Mouse (Mus musculus): ENCODE measurements around the gene Triap1. TPM values are rescaled to one million over a fixed set of nuclear protein-coding genes. Genes with fewer than 3 reads are reported as not detected.
"Not testable (repeated sequence)": the region's sequence is repeated elsewhere in the genome, so short reads cannot be mapped to it uniquely, and the experiment has no call there.

Gene Triap1
- 10 to 100 TPM; 21.1 to 24.6 (median 22.9) TPM for total RNA-seq (2022)

- peak; percentile 66 to 87 for DNase-seq (ENCODE audit: low spot score in 2 of 2)
These were observed at the start of gene Triap1, which contains the start of gene Gatc for GRCm38 (mm10) chr5:115340577-115341313. Triap1 (plus strand) TSS chr5:115341225. Gatc (minus strand) TSS chr5:115341178.

GRCm38 (mm10) chr5:115294173-115294572 lies 46.9 kb upstream of the Triap1 start:
- no peak for DNase-seq (ENCODE audit: low spot score in 2 of 2)

GRCm38 (mm10) chr5:115296347-115296746 lies 44.7 kb upstream of the Triap1 start:
- DNase-seq (ENCODE audit: low spot score in 2 of 2), result no peak

- DNase-seq (ENCODE audit: low spot score in 2 of 2), result peak; percentile 52 to 54
These were observed 40.8 kb upstream of the Triap1 start for GRCm38 (mm10) chr5:115300035-115300744.

GRCm38 (mm10) chr5:115300792-115301614 lies 40.0 kb upstream of the Triap1 start, which contains the start of gene Dynll1:
Dynll1 (minus strand) TSS chr5:115300999.
- peak; percentile 98 to 100 for DNase-seq (ENCODE audit: low spot score in 2 of 2)

- DNase-seq (ENCODE audit: low spot score in 2 of 2), result peak in 1 of 2 experiments; percentile 17
These were observed 39.4 kb upstream of the Triap1 start for GRCm38 (mm10) chr5:115301615-115302014.

GRCm38 (mm10) chr5:115302190-115302589 lies 38.8 kb upstream of the Triap1 start:
- not testable (repeated sequence) for DNase-seq (ENCODE audit: low spot score in 2 of 2)

- DNase-seq (ENCODE audit: low spot score in 2 of 2), result no peak
These were observed 28.7 kb upstream of the Triap1 start for GRCm38 (mm10) chr5:115312354-115312753.

- DNase-seq (ENCODE audit: low spot score in 2 of 2), result no peak
These were observed 28.0 kb upstream of the Triap1 start for GRCm38 (mm10) chr5:115312816-115313667.

GRCm38 (mm10) chr5:115313668-115313943 lies 27.4 kb upstream of the Triap1 start:
- no peak for DNase-seq (ENCODE audit: low spot score in 2 of 2)

GRCm38 (mm10) chr5:115316968-115317644 lies 23.9 kb upstream of the Triap1 start:
- no peak for DNase-seq (ENCODE audit: low spot score in 2 of 2)

- DNase-seq (ENCODE audit: low spot score in 2 of 2), result no peak
These were observed 23.2 kb upstream of the Triap1 start for GRCm38 (mm10) chr5:115317645-115318328.

GRCm38 (mm10) chr5:115319004-115319940 lies 21.8 kb upstream of the Triap1 start:
- peak; percentile 79 to 80 for DNase-seq (ENCODE audit: low spot score in 2 of 2)

GRCm38 (mm10) chr5:115326256-115326831 lies 14.7 kb upstream of the Triap1 start:
- no peak for DNase-seq (ENCODE audit: low spot score in 2 of 2)

- peak; percentile 88 to 94 for DNase-seq (ENCODE audit: low spot score in 2 of 2)
These were observed 14.0 kb upstream of the Triap1 start, which contains the start of gene Srsf9 for GRCm38 (mm10) chr5:115326875-115327609. Srsf9 (plus strand) TSS chr5:115327177.

GRCm38 (mm10) chr5:115327610-115328548 lies 13.1 kb upstream of the Triap1 start:
- DNase-seq (ENCODE audit: low spot score in 2 of 2), result peak in 1 of 2 experiments; percentile 29

Measured in layer of hippocampus, adult 8-10 months (tissue).